Mouse (Mus musculus) CH12.LX (cell line): Measurements from ENCODE around the gene Pcdh9. TPM values are rescaled to one million over a fixed set of nuclear protein-coding genes. Genes with fewer than 3 reads are reported as not detected.

Experiments used
- DNase-seq: peaks from one replicate; pipeline ENCODE4 v3.0.0-alpha.2; 2013; ENCODE audit errors: extremely low read depth
- H3K27ac ChIP-seq: 2 replicates; pipeline ENCODE4 v1.5.1; 2012; ENCODE audit warnings: low read depth, mild to moderate bottlenecking, control low read depth, moderate library complexity; ENCODE audit not compliant: insufficient read depth
- H3K27me3 ChIP-seq: replicated peaks from 2 replicates; pipeline ENCODE3; 2012; ENCODE audit warnings: inconsistent platforms
- H3K36me3 ChIP-seq, 2 experiments: replicated peaks in 1 of 2; 2 replicates each; pipeline versions ENCODE3 to v1.6.1; 2012; ENCODE audit warnings: inconsistent platforms in 1 of 2, low read length in 1 of 2, mild to moderate bottlenecking in 1 of 2, mixed read lengths in 1 of 2, moderate library complexity in 1 of 2; ENCODE audit not compliant: control insufficient read depth in 1 of 2, insufficient read depth in 1 of 2
- H3K4me1 ChIP-seq, 2 experiments: 2 replicates each; pipeline ENCODE4 v1.6.1; 2012; ENCODE audit warnings: inconsistent platforms in 1 of 2, moderate library complexity in 1 of 2; ENCODE audit not compliant: insufficient read depth in 2 of 2, control insufficient read depth in 1 of 2
- H3K4me2 ChIP-seq: 2 replicates; pipeline ENCODE4 v1.6.1; 2012; ENCODE audit warnings: low read depth, mild to moderate bottlenecking, control low read depth; ENCODE audit not compliant: poor library complexity, insufficient read depth, severe bottlenecking
- H3K4me3 ChIP-seq, 3 experiments: fragments of 150-350 bp in 1 of 3; sonication (generic) in 1 of 3; replicated peaks in 1 of 3; 2 replicates each; pipeline versions ENCODE3 to v1.5.1; 2011 to 2012; ENCODE audit warnings: low read depth in 2 of 3, low read length in 2 of 3, mild to moderate bottlenecking in 2 of 3, moderate library complexity in 2 of 3, control low read depth in 1 of 3, improper control_type of control experiment in 1 of 3, inconsistent platforms in 1 of 3, mixed read lengths in 1 of 3; ENCODE audit not compliant: poor library complexity in 1 of 3
- H3K79me2 ChIP-seq: replicated peaks from 2 replicates; pipeline ENCODE4 v1.6.1; 2012; ENCODE audit warnings: mild to moderate bottlenecking, moderate library complexity; ENCODE audit not compliant: control insufficient read depth, poor library complexity, insufficient read depth, severe bottlenecking; ENCODE audit errors: extremely low read depth
- H3K9ac ChIP-seq: 2 replicates; pipeline ENCODE4 v1.6.1; 2012; ENCODE audit warnings: low read depth, mild to moderate bottlenecking, control low read depth, moderate library complexity; ENCODE audit not compliant: insufficient read depth
- H3K9me3 ChIP-seq: replicated peaks from 2 replicates; pipeline ENCODE3; 2012; ENCODE audit warnings: low read length, inconsistent platforms, mixed read lengths
- BHLHE40 ChIP-seq: IDR thresholded peaks from 2 replicates; pipeline ENCODE4 v1.6.1; 2011; ENCODE audit warnings: mild to moderate bottlenecking, low read depth, low read length, improper control_type of control experiment
- CHD1 ChIP-seq: IDR thresholded peaks from 2 replicates; pipeline ENCODE4 v1.6.1; 2012; ENCODE audit warnings: low read depth, low read length, improper control_type of control experiment, inconsistent platforms
- CHD2 ChIP-seq: IDR thresholded peaks from 2 replicates; pipeline ENCODE4 v1.6.1; 2011; ENCODE audit warnings: low read length, improper control_type of control experiment
- CTCF ChIP-seq, 2 experiments: IDR thresholded peaks in 1 of 2; conservative IDR thresholded peaks in 1 of 2; 2 replicates each; pipeline ENCODE4 v1.5.1; 2011 to 2012; ENCODE audit warnings: low read depth in 2 of 2, low read length in 2 of 2, improper control_type of control experiment in 1 of 2, inconsistent platforms in 1 of 2, mild to moderate bottlenecking in 1 of 2, moderate library complexity in 1 of 2
- ELF1 ChIP-seq: IDR thresholded peaks from 2 replicates; pipeline ENCODE4 v1.6.1; 2014; ENCODE audit warnings: low read depth, mild to moderate bottlenecking, inconsistent platforms, low read length, improper control_type of control experiment
- ETS1 ChIP-seq: conservative IDR thresholded peaks from 2 replicates; pipeline ENCODE4 v1.6.1; 2012; ENCODE audit warnings: low read depth, mild to moderate bottlenecking, inconsistent platforms, low read length, improper control_type of control experiment, moderate library complexity
- IRF4 ChIP-seq: IDR thresholded peaks from 2 replicates; pipeline ENCODE4 v1.6.1; 2014; ENCODE audit warnings: low read depth, mild to moderate bottlenecking, inconsistent platforms, low read length, improper control_type of control experiment
- JUN ChIP-seq: IDR thresholded peaks from 2 replicates; pipeline ENCODE4 v1.6.1; 2011; ENCODE audit warnings: low read depth, mild to moderate bottlenecking, low read length, improper control_type of control experiment, moderate library complexity; ENCODE audit not compliant: insufficient read depth
- JUND ChIP-seq: conservative IDR thresholded peaks from 2 replicates; pipeline ENCODE4 v1.6.1; 2011; ENCODE audit warnings: low read depth, low read length, improper control_type of control experiment
- KAT2A ChIP-seq: IDR thresholded peaks from 2 replicates; pipeline ENCODE4 v1.6.1; 2012; ENCODE audit warnings: low read length, improper control_type of control experiment, inconsistent platforms; ENCODE audit not compliant: insufficient replicate concordance
- MAFK ChIP-seq: IDR thresholded peaks from 2 replicates; pipeline ENCODE4 v1.6.1; 2011; ENCODE audit warnings: low read length, improper control_type of control experiment; ENCODE audit not compliant: insufficient replicate concordance
- MAZ ChIP-seq: IDR thresholded peaks from 2 replicates; pipeline ENCODE4 v1.6.1; 2012; ENCODE audit warnings: low read depth, mild to moderate bottlenecking, inconsistent platforms, low read length, improper control_type of control experiment, moderate library complexity
- MEF2A ChIP-seq: IDR thresholded peaks from 2 replicates; pipeline ENCODE4 v1.6.1; 2014; ENCODE audit warnings: low read depth, mild to moderate bottlenecking, inconsistent platforms, low read length, improper control_type of control experiment, borderline replicate concordance
- MYC ChIP-seq: IDR thresholded peaks from 2 replicates; pipeline ENCODE4 v1.6.1; 2011; ENCODE audit warnings: low read depth, mild to moderate bottlenecking, improper control_type of control experiment, low read length
- POLR2A ChIP-seq: IDR thresholded peaks from 2 replicates; pipeline ENCODE4 v1.6.1; 2011; ENCODE audit warnings: low read depth, mild to moderate bottlenecking, improper control_type of control experiment, low read length
- POLR2AphosphoS2 ChIP-seq: IDR thresholded peaks from 2 replicates; pipeline ENCODE4 v1.6.1; 2011; ENCODE audit warnings: low read depth, low read length, improper control_type of control experiment
- SIN3A ChIP-seq: IDR thresholded peaks from 2 replicates; pipeline ENCODE4 v1.6.1; 2012; ENCODE audit warnings: low read length, improper control_type of control experiment, inconsistent platforms
- TBP ChIP-seq: conservative IDR thresholded peaks from 2 replicates; pipeline ENCODE4 v1.6.1; 2011; ENCODE audit warnings: low read depth, low read length, improper control_type of control experiment
- USF2 ChIP-seq: conservative IDR thresholded peaks from 2 replicates; pipeline ENCODE4 v1.6.1; 2011; ENCODE audit warnings: low read depth, low read length, improper control_type of control experiment
- ZC3H11A ChIP-seq: IDR thresholded peaks from 2 replicates; pipeline ENCODE4 v1.6.1; 2012; ENCODE audit warnings: low read depth, mild to moderate bottlenecking, inconsistent platforms, low read length, improper control_type of control experiment
- ZKSCAN1 ChIP-seq: IDR thresholded peaks from 2 replicates; pipeline ENCODE4 v1.6.1; 2012; ENCODE audit warnings: low read depth, inconsistent platforms, low read length, improper control_type of control experiment, borderline replicate concordance
- ZNF384 ChIP-seq: IDR thresholded peaks from 2 replicates; pipeline ENCODE4 v1.6.1; 2012; ENCODE audit warnings: low read depth, low read length, improper control_type of control experiment, inconsistent platforms
- dilution Hi-C: fragments of 300-500 bp; cut with MboI; formaldehyde crosslinking; loops from 2 replicates; pipeline ENCODE4 v1.14.3; 2020; ENCODE audit warnings: low sequenced_read_pairs; ENCODE audit not compliant: extremely low pct_unique_long_range_greater_than_20kb, extremely low pct_ligation_motif_present
- in situ Hi-C: fragments of 300-500 bp; cut with MboI; formaldehyde crosslinking; loops from 3 replicates; pipeline ENCODE4 v1.14.3; 2019; ENCODE audit warnings: low sequenced_read_pairs, low pct_ligation_motif_present, low pct_unique_long_range_greater_than_20kb, mixed read lengths
- polyA plus RNA-seq: library from polyadenylated mRNA; unstranded; fragments of >175 nt; gene quantifications from 2 replicates; pipeline ENCODE4 v1.2.1, GENCODE M21; 2012; ENCODE audit warnings: low read depth; ENCODE audit not compliant: insufficient read length
- total RNA-seq, 2 experiments: library from RNA; depleted of rRNA; stranded (reverse); fragments of 300-350 nt in 1 of 2; fragments of >200 nt in 1 of 2; gene quantifications; 2 replicates each; pipeline ENCODE4 v1.2.3; 2012 to 2014

Gene Pcdh9
- total and polyA plus RNA-seq, 3 experiments: not detected

DNA sequence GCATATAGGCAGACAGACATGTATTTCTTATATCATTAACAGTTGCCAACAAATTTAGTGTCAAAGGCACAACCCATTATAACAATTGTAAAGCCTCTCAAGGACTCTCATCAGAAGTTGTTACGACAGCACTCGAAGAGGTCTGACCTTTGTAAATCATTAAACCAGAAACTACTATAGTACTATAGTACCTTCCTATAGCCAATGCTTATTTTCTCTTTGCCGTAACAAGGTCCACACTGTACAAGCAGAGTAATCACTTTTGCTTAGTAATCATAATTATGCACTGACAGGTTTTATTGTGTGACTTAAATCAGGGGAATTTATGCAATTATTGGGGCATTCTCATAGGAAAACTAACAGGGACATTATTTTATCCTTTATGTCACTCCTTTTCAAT lies 606.5 kb downstream of the Pcdh9 start:
- no peak overlapping the region for H3K27ac ChIP-seq
- no peaks in the 10 kb centered on the region for H3K36me3 ChIP-seq
- no peak overlapping the region for H3K9ac ChIP-seq
- H3K79me2 ChIP-seq: no peaks in the 10 kb centered on the region
- TF ChIP-seq MEF2A (no peak), POLR2AphosphoS2 (no peak), MAFK (no peak), JUN (no peak)
- DNase-seq: no peak
- no peak overlapping the region for H3K4me3 ChIP-seq
- dilution Hi-C loops (no loop called here), in situ Hi-C loops (no loop called here)
- H3K4me1 ChIP-seq: no peaks in the 10 kb centered on the region
- H3K27me3 ChIP-seq: no peaks in the 10 kb centered on the region
- H3K9me3 ChIP-seq: peaks cover 18% of the 10 kb centered on the region
- H3K4me2 ChIP-seq: no peak overlapping the region

DNA sequence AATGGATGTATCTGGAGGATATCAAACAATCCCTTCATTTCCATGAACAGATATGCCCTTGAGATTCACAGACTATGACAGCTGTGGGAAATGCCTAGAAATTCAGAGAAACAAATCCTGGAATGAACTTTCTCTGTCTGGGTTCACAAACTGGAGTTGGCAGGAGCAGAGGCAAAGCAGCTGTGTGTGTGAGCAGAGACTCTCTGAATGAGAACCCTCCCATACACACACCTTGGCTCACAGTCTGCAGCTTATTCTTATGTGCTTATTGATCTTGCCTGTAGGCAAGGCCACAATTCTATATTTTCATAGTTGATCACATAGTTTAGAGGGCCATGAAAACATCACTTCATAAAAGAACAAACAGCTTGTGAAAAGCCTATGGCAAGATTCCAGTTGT lies 614.8 kb downstream of the Pcdh9 start:
- Histone ChIP-seq H3K4me1 (no peaks in the 10 kb centered on the region), H3K9me3 (peaks cover 21% of the 10 kb centered on the region), H3K27me3 (no peaks in the 10 kb centered on the region), H3K27ac (no peak overlapping the region), H3K9ac (no peak overlapping the region), H3K79me2 (no peaks in the 10 kb centered on the region), H3K4me3 (no peak overlapping the region), H3K36me3 (no peaks in the 10 kb centered on the region), H3K4me2 (no peak overlapping the region)
- in situ Hi-C loops (no loop called here), dilution Hi-C loops (no loop called here)
- no peak for DNase-seq
- TF ChIP-seq ZKSCAN1 (no peak), MAFK (no peak), USF2 (no peak), MAZ (no peak), KAT2A (no peak), CHD2 (no peak), ZC3H11A (no peak), ETS1 (no peak), ELF1 (no peak), JUND (no peak), IRF4 (no peak), MYC (no peak), BHLHE40 (no peak), ZNF384 (no peak), POLR2A (no peak), TBP (no peak), CTCF (conservative IDR thresholded peaks at IDR 0.05 in 1 of 2, IDR thresholded peaks at IDR 0.05 in 1 of 2; ENCODE audit: low read depth in 2 of 2, low read length in 2 of 2) (no peak), SIN3A (no peak), CHD1 (no peak)
